Mouse (Mus musculus) E14TG2a.4 (cell line): ENCODE measurements around the gene Cst9.

Experiments used
- CTCF ChIP-seq: conservative IDR thresholded peaks from 2 replicates; pipeline ENCODE4 v1.5.1; 2014; ENCODE audit warnings: low read length
- NANOG ChIP-seq: IDR thresholded peaks from 2 replicates; pipeline ENCODE4 v1.6.1; 2014; ENCODE audit warnings: borderline replicate concordance, low read length, mixed read lengths
- POU5F1 ChIP-seq: IDR thresholded peaks from 2 replicates; pipeline ENCODE4 v1.6.1; 2014; ENCODE audit warnings: low read length, borderline replicate concordance

- TF ChIP-seq CTCF (no peak), NANOG (no peak), POU5F1 (no peak)
Measured at GRCm38 (mm10) chr2:148839224-148839623, 4.3 kb downstream of the Cst9 start.
